Mouse (Mus musculus) liver, embryonic 14.5 days (tissue): ENCODE measurements around the gene Plxdc2. TPM values are rescaled to one million over a fixed set of nuclear protein-coding genes. Genes with fewer than 3 reads are reported as not detected.

Experiments
- ATAC-seq: fragments of 200-750 bp; cut with Nextera tagmentation; 2 replicates; pipeline ENCODE4 v1.8.0; 2017; ENCODE audit warnings: moderate number of reproducible peaks, mild to moderate bottlenecking, moderate library complexity; ENCODE audit not compliant: insufficient read depth
- DNase-seq, 3 experiments: peaks; one replicate each; pipeline ENCODE4 v3.0.0-alpha.2; 2012 to 2013; ENCODE audit warnings: low read depth in 3 of 3, low spot score in 3 of 3
- H3K27ac ChIP-seq: fragments of 300-500 bp; sonication (generic); 2 replicates; pipeline ENCODE4 v1.5.1; 2014; ENCODE audit warnings: moderate library complexity, mild to moderate bottlenecking, control low read depth, inconsistent platforms
- H3K27me3 ChIP-seq: fragments of 300-500 bp; sonication (generic); 2 replicates; pipeline ENCODE4 v1.6.1; 2014; ENCODE audit warnings: mild to moderate bottlenecking, low read length, moderate library complexity; ENCODE audit not compliant: control insufficient read depth, insufficient read depth
- H3K36me3 ChIP-seq: fragments of 300-500 bp; sonication (generic); replicated peaks from 2 replicates; pipeline ENCODE4 v1.6.1; 2014; ENCODE audit warnings: low read depth; ENCODE audit not compliant: control insufficient read depth, insufficient read depth
- H3K4me1 ChIP-seq, 2 experiments: fragments of 200-500 bp in 1 of 2; fragments of 300-500 bp in 1 of 2; sonication (generic) in 1 of 2; replicated peaks; 2 replicates each; pipeline ENCODE4 v1.6.1; 2012 to 2014; ENCODE audit warnings: antibody characterized with exemption in 1 of 2, inconsistent platforms in 1 of 2, low read length in 1 of 2; ENCODE audit not compliant: control insufficient read depth in 2 of 2, insufficient read depth in 2 of 2
- H3K4me2 ChIP-seq: fragments of 300-500 bp; sonication (generic); 2 replicates; pipeline ENCODE4 v1.6.1; 2014; ENCODE audit warnings: low read depth, mild to moderate bottlenecking, control low read depth, moderate library complexity
- H3K4me3 ChIP-seq, 2 experiments: fragments of 200-500 bp in 1 of 2; fragments of 300-500 bp in 1 of 2; sonication (generic) in 1 of 2; 2 replicates each; pipeline ENCODE4 v1.5.1; 2012 to 2014; ENCODE audit warnings: low read depth in 2 of 2, low read length in 2 of 2, mild to moderate bottlenecking in 2 of 2, control low read depth in 1 of 2, inconsistent platforms in 1 of 2, moderate library complexity in 1 of 2; ENCODE audit not compliant: insufficient read depth in 1 of 2
- H3K9ac ChIP-seq: fragments of 300-500 bp; sonication (generic); replicated peaks from 2 replicates; pipeline ENCODE4 v1.6.1; 2014; ENCODE audit warnings: mild to moderate bottlenecking, control low read depth, moderate library complexity
- H3K9me3 ChIP-seq: fragments of 300-500 bp; sonication (generic); 2 replicates; pipeline ENCODE4 v1.6.1; 2016; ENCODE audit warnings: low read length, mixed read lengths; ENCODE audit not compliant: control insufficient read depth
- CTCF ChIP-seq: IDR thresholded peaks from 2 replicates; pipeline ENCODE4 v1.5.1; 2016; ENCODE audit warnings: antibody characterized with exemption, low read depth, control low read depth
- EP300 ChIP-seq: IDR thresholded peaks from 2 replicates; pipeline ENCODE4 v1.6.1; 2016; ENCODE audit warnings: antibody characterized with exemption, low read depth
- WGBS: fragments of 180-500 bp; shearing (Covaris S2); extraction: QIAGEN DNeasy Blood & Tissue Kit; methylation state at CpG from one replicate; pipeline ENCODE4 v1.1.7; 2014; ENCODE audit not compliant: insufficient replicate concordance; 5-methylcytosine and 5-hydroxymethylcytosine counted together
- polyA plus RNA-seq, 2 experiments: library from polyadenylated mRNA; depleted of rRNA in 1 of 2; stranded (reverse) in 1 of 2; unstranded in 1 of 2; fragments of >200 nt; fragmentation: Nextera tagmentation in 1 of 2; extraction: Ambion mirVana in 1 of 2; gene quantifications; 2 replicates each; pipeline versions ENCODE4 v1.2.1 to v1.2.3; 2012 to 2014

Gene Plxdc2
- polyA plus RNA-seq, 2 experiments: 0.40 to 1.1 TPM

DNA sequence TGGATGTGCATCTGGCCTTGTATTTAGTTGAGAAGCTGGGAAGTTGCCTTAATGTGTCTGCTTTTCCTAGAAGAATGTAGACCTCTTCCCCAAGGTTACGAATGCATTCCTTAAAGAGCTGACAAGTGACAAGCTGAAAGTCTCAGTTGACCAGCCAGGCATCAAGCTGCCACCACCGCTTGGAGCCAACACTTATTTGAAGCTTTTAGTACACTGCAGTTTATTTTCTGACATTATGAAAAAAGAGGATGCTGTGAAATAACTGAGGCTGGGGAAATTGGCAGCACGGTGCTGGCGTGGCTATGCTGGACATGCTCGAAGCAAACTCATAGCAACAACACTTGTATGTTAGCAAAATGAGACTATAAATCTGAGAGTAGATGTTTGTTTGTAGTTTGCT is 374.9 kb downstream of the Plxdc2 start:
- Histone ChIP-seq H3K27ac (no peak overlapping the region), H3K9me3 (no peaks in the 10 kb centered on the region), H3K4me3 (no peak overlapping the region), H3K9ac (no peak overlapping the region), H3K4me2 (no peak overlapping the region), H3K36me3 (no peaks in the 10 kb centered on the region), H3K4me1 (no peaks in the 10 kb centered on the region), H3K27me3 (no peaks in the 10 kb centered on the region)
- WGBS: 72% methylated on average over 5 of the region's 5 CpGs
- no peak for DNase-seq
- TF ChIP-seq CTCF (no peak), EP300 (no peak)
- no peak for ATAC-seq

DNA sequence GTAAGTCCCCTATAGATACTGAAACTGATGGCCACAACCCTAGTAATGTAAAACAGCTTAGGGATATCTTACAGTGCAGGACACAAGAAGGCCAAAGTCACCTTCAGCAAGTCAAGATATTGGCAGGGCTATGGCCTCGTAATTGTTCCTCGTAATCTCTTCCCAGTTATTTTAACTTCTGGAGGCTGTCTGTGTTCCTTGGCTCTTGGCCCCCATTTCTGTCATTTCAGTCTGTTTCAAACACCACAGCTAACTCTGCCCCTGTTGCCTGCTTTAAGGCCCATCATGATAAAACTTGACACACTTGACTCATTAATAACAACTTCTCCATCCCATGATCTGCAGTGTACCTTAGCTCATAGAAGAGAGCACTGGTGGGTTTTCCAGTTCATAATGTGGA is 378.3 kb downstream of the Plxdc2 start:
- H3K9me3 ChIP-seq: no peaks in the 10 kb centered on the region
- no peak overlapping the region for H3K4me2 ChIP-seq
- ATAC-seq (no peak), DNase-seq (no peak)
- WGBS: 73% methylated on average over 2 of the region's 2 CpGs
- H3K4me3 ChIP-seq: no peak overlapping the region
- H3K27me3 ChIP-seq: no peaks in the 10 kb centered on the region
- 0 out of 4 replicates have a peak, but pooled peaks cover 0 to 3% of the 10 kb centered on the region in 2 experiments for H3K4me1 ChIP-seq
- H3K36me3 ChIP-seq: no peaks in the 10 kb centered on the region
- TF ChIP-seq EP300 (no peak), CTCF (no peak)
- H3K9ac ChIP-seq: no peak overlapping the region
- no peak overlapping the region for H3K27ac ChIP-seq

DNA sequence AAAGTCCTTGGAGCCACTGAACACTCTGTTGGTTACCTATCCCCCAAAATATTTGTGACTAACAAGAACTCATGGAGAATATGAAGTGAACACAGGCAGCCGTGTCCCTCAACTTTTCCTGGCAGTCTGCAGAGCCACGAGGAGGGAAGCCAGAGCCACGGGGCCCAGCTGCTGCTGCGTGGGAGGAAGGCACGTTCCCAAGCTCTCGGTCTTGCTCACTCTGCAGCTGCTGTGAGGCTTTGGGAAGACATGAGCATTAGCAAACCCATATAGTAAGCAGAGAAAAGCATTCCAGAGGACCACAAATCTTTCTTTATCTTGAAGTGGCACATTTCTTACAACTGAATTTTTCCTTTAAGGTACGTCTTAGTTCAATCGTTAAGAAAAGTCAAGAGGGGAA is 382.1 kb downstream of the Plxdc2 start:
- Histone ChIP-seq H3K27ac (no peak overlapping the region), H3K9me3 (no peaks in the 10 kb centered on the region), H3K36me3 (no peaks in the 10 kb centered on the region), H3K4me3 (no peak overlapping the region), H3K4me1 (0 out of 4 replicates have a peak, but pooled peaks cover 0 to 3% of the 10 kb centered on the region in 2 experiments), H3K27me3 (no peaks in the 10 kb centered on the region), H3K9ac (no peak overlapping the region), H3K4me2 (no peak overlapping the region)
- DNase-seq (no peak), ATAC-seq (no peak)
- TF ChIP-seq EP300: no peak
- TF ChIP-seq CTCF: no peak
- 20% methylated on average over 8 of the region's 8 CpGs for WGBS

DNA sequence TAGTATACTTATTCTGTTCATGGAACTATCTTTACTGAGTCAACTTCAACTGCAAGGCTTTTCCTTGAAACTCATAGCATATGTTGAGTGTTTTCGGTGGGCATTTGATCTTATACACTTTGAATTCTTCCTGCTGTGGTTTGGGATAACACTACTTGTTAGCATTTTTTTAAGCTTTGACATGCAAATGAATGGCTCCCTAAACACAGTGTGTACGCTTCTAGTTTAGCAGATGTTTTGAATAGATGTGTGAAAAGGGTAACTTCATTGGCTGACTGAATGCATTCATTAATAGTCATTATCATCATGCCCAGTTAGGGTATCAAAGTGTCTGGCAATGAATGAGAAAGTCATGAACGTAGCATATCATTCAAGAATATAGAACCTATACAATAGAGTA is 385.7 kb downstream of the Plxdc2 start:
- no peak overlapping the region for H3K27ac ChIP-seq
- H3K9me3 ChIP-seq: no peaks in the 10 kb centered on the region
- ATAC-seq (no peak), DNase-seq (no peak)
- no peak overlapping the region for H3K4me3 ChIP-seq
- H3K4me2 ChIP-seq: no peak overlapping the region
- no peaks in the 10 kb centered on the region for H3K27me3 ChIP-seq
- H3K9ac ChIP-seq: no peak overlapping the region
- no peaks in the 10 kb centered on the region for H3K36me3 ChIP-seq
- TF ChIP-seq EP300: no peak
- no peak for TF ChIP-seq CTCF
- WGBS: 58% methylated on average over 3 of the region's 3 CpGs
- H3K4me1 ChIP-seq: 0 out of 4 replicates have a peak, but pooled peaks cover 0 to 3% of the 10 kb centered on the region in 2 experiments

DNA sequence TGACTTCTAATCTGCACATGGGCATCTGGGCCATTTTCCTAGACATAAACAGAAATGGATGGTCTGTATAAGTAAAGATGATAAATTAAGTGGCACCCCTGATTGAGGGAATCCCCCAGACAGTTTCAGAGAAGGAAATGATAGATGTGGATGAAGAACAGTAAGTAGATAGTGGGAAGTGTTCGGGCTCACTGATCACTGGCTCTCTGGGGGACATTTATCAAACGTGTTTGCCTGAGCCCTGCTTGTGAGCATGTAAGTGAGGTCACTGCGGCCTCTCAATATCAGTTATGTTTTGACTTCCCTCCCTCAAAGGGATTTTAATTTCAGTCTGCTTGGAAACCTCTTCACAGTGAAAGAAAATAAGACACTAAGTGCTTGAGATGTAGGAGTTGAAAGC is 387.5 kb downstream of the Plxdc2 start:
- TF ChIP-seq EP300: no peak
- no peak for TF ChIP-seq CTCF
- H3K9ac ChIP-seq: no peak overlapping the region
- H3K27me3 ChIP-seq: no peaks in the 10 kb centered on the region
- H3K9me3 ChIP-seq: no peaks in the 10 kb centered on the region
- ATAC-seq (no peak), DNase-seq (no peak)
- 40% methylated on average over 3 of the region's 3 CpGs for WGBS
- H3K36me3 ChIP-seq: no peaks in the 10 kb centered on the region
- H3K4me3 ChIP-seq: no peak overlapping the region
- no peak overlapping the region for H3K4me2 ChIP-seq
- H3K27ac ChIP-seq: no peak overlapping the region
- H3K4me1 ChIP-seq: no peaks in the 10 kb centered on the region
